Mouse (Mus musculus) limb, embryonic 10.5 days (tissue): ENCODE measurements around the gene Lrfn1. TPM values are rescaled to one million over a fixed set of nuclear protein-coding genes. Genes with fewer than 3 reads are reported as not detected.

Experiments used
- DNase-seq: peaks from one replicate; pipeline ENCODE4 v3.0.0-alpha.2; 2017; ENCODE audit warnings: low spot score
- H3K27ac ChIP-seq: fragments of 300-500 bp; sonication (generic); 2 replicates; pipeline ENCODE4 v1.5.1; 2016; ENCODE audit warnings: mild to moderate bottlenecking
- H3K27me3 ChIP-seq: fragments of 300-500 bp; sonication (generic); 2 replicates; pipeline ENCODE4 v1.6.1; 2016; ENCODE audit warnings: low read depth, mild to moderate bottlenecking; ENCODE audit not compliant: poor library complexity, severe bottlenecking
- H3K36me3 ChIP-seq: fragments of 300-500 bp; sonication (generic); 2 replicates; pipeline ENCODE4 v1.6.1; 2016; ENCODE audit warnings: mild to moderate bottlenecking, moderate library complexity
- H3K4me1 ChIP-seq: fragments of 300-500 bp; sonication (generic); 2 replicates; pipeline ENCODE4 v1.6.1; 2016
- H3K4me3 ChIP-seq: fragments of 300-500 bp; sonication (generic); 2 replicates; pipeline ENCODE4 v1.5.1; 2016; ENCODE audit warnings: mild to moderate bottlenecking, moderate library complexity
- H3K9me3 ChIP-seq: fragments of 300-500 bp; sonication (generic); replicated peaks from 2 replicates; pipeline ENCODE4 v1.6.1; 2016; ENCODE audit warnings: mild to moderate bottlenecking
- whole genome bisulfite sequencing: fragments of 180-500 bp; shearing (Covaris S2); methylation state at CpG from one replicate; pipeline ENCODE4 v1.1.7; 2016; 5-methylcytosine and 5-hydroxymethylcytosine counted together
- polyA plus RNA-seq: library from polyadenylated mRNA; unstranded; fragments of >200 nt; fragmentation: Nextera tagmentation; extraction: Ambion mirVana; gene quantifications from 2 replicates; pipeline ENCODE4 v1.2.1, GENCODE M21; 2016

Gene Lrfn1
- polyA plus RNA-seq, result 4.1 and 5.0 TPM in 2 replicates

- 0 out of 2 replicates have a peak, but pooled peaks cover 4% of the 10 kb centered on the region for H3K27me3 ChIP-seq
- peak within 1 kb of the TSS; percentile 89 for H3K27ac ChIP-seq
- peak; percentile 68 for DNase-seq
- WGBS, result 4% methylated on average over 68 of the region's 97 CpGs
- peaks cover 25% of the 10 kb centered on the region for H3K36me3 ChIP-seq
- H3K4me1 ChIP-seq, result peaks cover 23% of the 10 kb centered on the region
- no peaks in the 10 kb centered on the region for H3K9me3 ChIP-seq
- H3K4me3 ChIP-seq, result peak within 1 kb of the TSS; percentile 94
These were observed at the start of gene Lrfn1 for GRCm38 (mm10) chr7:28451531-28452360. Gene Lrfn1, plus strand, starts transcription at chr7:28451980.

GRCm38 (mm10) chr7:28410841-28411475 lies 40.8 kb upstream of the Lrfn1 start:
- Histone ChIP-seq H3K4me3 (no peak overlapping the region), H3K9me3 (no peaks in the 10 kb centered on the region), H3K4me1 (no peaks in the 10 kb centered on the region), H3K27me3 (no peaks in the 10 kb centered on the region), H3K36me3 (peaks cover 97% of the 10 kb centered on the region), H3K27ac (no peak overlapping the region)
- DNase-seq, result no peak
- 92% methylated on average over 3 of the region's 3 CpGs for WGBS

GRCm38 (mm10) chr7:28412826-28413225 lies 39.0 kb upstream of the Lrfn1 start:
- Histone ChIP-seq H3K4me1 (no peaks in the 10 kb centered on the region), H3K27ac (no peak overlapping the region), H3K36me3 (peaks cover 97% of the 10 kb centered on the region), H3K27me3 (no peaks in the 10 kb centered on the region), H3K4me3 (no peak overlapping the region), H3K9me3 (no peaks in the 10 kb centered on the region)
- no peak for DNase-seq
- 92% methylated on average over 4 of the region's 4 CpGs for whole genome bisulfite sequencing

- H3K27ac ChIP-seq, result no peak overlapping the region
These were observed 34.4 kb upstream of the Lrfn1 start for GRCm38 (mm10) chr7:28417368-28417767.

GRCm38 (mm10) chr7:28418096-28418670 lies 33.6 kb upstream of the Lrfn1 start:
- no peak overlapping the region for H3K4me3 ChIP-seq
- no peaks in the 10 kb centered on the region for H3K27me3 ChIP-seq
- H3K4me1 ChIP-seq, result no peaks in the 10 kb centered on the region
- H3K9me3 ChIP-seq, result no peaks in the 10 kb centered on the region
- WGBS, result 90% methylated on average over 8 of the region's 8 CpGs
- H3K27ac ChIP-seq, result no peak overlapping the region
- H3K36me3 ChIP-seq, result peaks cover 99% of the 10 kb centered on the region
- DNase-seq, result no peak

More at GRCm38 (mm10) chr7:28417368-28417767, 34.4 kb upstream of the Lrfn1 start:
- no peaks in the 10 kb centered on the region for H3K4me1 ChIP-seq
- no peak for DNase-seq
- H3K36me3 ChIP-seq, result peaks cover 99% of the 10 kb centered on the region
- H3K9me3 ChIP-seq, result no peaks in the 10 kb centered on the region
- no peak overlapping the region for H3K4me3 ChIP-seq
- H3K27me3 ChIP-seq, result no peaks in the 10 kb centered on the region

- Histone ChIP-seq H3K4me3 (no peak overlapping the region), H3K9me3 (no peaks in the 10 kb centered on the region), H3K27ac (no peak overlapping the region), H3K36me3 (peaks cover 99% of the 10 kb centered on the region), H3K27me3 (no peaks in the 10 kb centered on the region), H3K4me1 (no peaks in the 10 kb centered on the region)
- WGBS, result 100% methylated on average over 2 of the region's 2 CpGs
- DNase-seq, result no peak
These were observed 32.4 kb upstream of the Lrfn1 start for GRCm38 (mm10) chr7:28419416-28419815.

- Histone ChIP-seq H3K4me3 (no peak overlapping the region), H3K27ac (no peak overlapping the region), H3K9me3 (no peaks in the 10 kb centered on the region), H3K27me3 (no peaks in the 10 kb centered on the region), H3K36me3 (peaks cover 87% of the 10 kb centered on the region), H3K4me1 (no peaks in the 10 kb centered on the region)
- WGBS, result 96% methylated on average over 1 of the region's 1 CpGs
- DNase-seq, result no peak
These were observed 28.8 kb upstream of the Lrfn1 start for GRCm38 (mm10) chr7:28423018-28423417.

- Histone ChIP-seq H3K36me3 (peaks cover 76% of the 10 kb centered on the region), H3K27ac (no peak overlapping the region), H3K27me3 (no peaks in the 10 kb centered on the region), H3K4me3 (no peak overlapping the region), H3K4me1 (no peaks in the 10 kb centered on the region), H3K9me3 (no peaks in the 10 kb centered on the region)
- DNase-seq, result no peak
These were observed 24.0 kb upstream of the Lrfn1 start for GRCm38 (mm10) chr7:28427738-28428137.

GRCm38 (mm10) chr7:28430512-28430911 lies 21.3 kb upstream of the Lrfn1 start:
- H3K4me3 ChIP-seq, result no peak overlapping the region
- peaks cover 67% of the 10 kb centered on the region for H3K36me3 ChIP-seq
- no peaks in the 10 kb centered on the region for H3K27me3 ChIP-seq
- DNase-seq, result no peak
- H3K9me3 ChIP-seq, result no peaks in the 10 kb centered on the region
- 96% methylated on average over 1 of the region's 1 CpGs for WGBS
- H3K27ac ChIP-seq, result no peak overlapping the region
- peaks cover 25% of the 10 kb centered on the region for H3K4me1 ChIP-seq

- H3K27me3 ChIP-seq, result no peaks in the 10 kb centered on the region
- WGBS, result 94% methylated on average over 2 of the region's 2 CpGs
- H3K36me3 ChIP-seq, result peaks cover 59% of the 10 kb centered on the region
These were observed 19.5 kb upstream of the Lrfn1 start for GRCm38 (mm10) chr7:28432252-28432651.

GRCm38 (mm10) chr7:28435660-28436259 lies 16.0 kb upstream of the Lrfn1 start:
- H3K9me3 ChIP-seq, result no peaks in the 10 kb centered on the region
- peaks cover 36% of the 10 kb centered on the region for H3K4me1 ChIP-seq
- H3K36me3 ChIP-seq, result peaks cover 35% of the 10 kb centered on the region
- H3K27me3 ChIP-seq, result no peaks in the 10 kb centered on the region
- H3K4me3 ChIP-seq, result peak overlapping the region; percentile 96
- no peak for DNase-seq
- peak overlapping the region; percentile 88 for H3K27ac ChIP-seq
- 5% methylated on average over 65 of the region's 70 CpGs for WGBS

More at GRCm38 (mm10) chr7:28432252-28432651, 19.5 kb upstream of the Lrfn1 start:
- Histone ChIP-seq H3K4me1 (peaks cover 33% of the 10 kb centered on the region), H3K4me3 (no peak overlapping the region), H3K27ac (no peak overlapping the region), H3K9me3 (no peaks in the 10 kb centered on the region)
- no peak for DNase-seq

GRCm38 (mm10) chr7:28436271-28436904 lies 15.4 kb upstream of the Lrfn1 start:
- peak overlapping the region; percentile 96 for H3K4me3 ChIP-seq
- H3K27me3 ChIP-seq, result no peaks in the 10 kb centered on the region
- peak overlapping the region; percentile 88 for H3K27ac ChIP-seq
- H3K4me1 ChIP-seq, result peaks cover 36% of the 10 kb centered on the region
- no peaks in the 10 kb centered on the region for H3K9me3 ChIP-seq
- WGBS, result under 1% methylated on average over 64 of the region's 64 CpGs
- DNase-seq, result peak; percentile 97
- peaks cover 29% of the 10 kb centered on the region for H3K36me3 ChIP-seq
